Mouse (Mus musculus) intestine, embryonic 16.5 days (tissue): ENCODE data around the gene Tbl1xr1. TPM values are rescaled to one million over a fixed set of nuclear protein-coding genes. Genes with fewer than 3 reads are reported as not detected.

Source experiments
- ATAC-seq: fragments of 200-750 bp; cut with Nextera tagmentation; 2 replicates; pipeline ENCODE4 v1.8.0; 2017; ENCODE audit warnings: moderate TSS enrichment, moderate library complexity
- H3K27ac ChIP-seq: fragments of 300-500 bp; sonication (generic); 2 replicates; pipeline ENCODE4 v1.5.1; 2014; ENCODE audit warnings: mild to moderate bottlenecking, low read length
- H3K27me3 ChIP-seq: fragments of 300-500 bp; sonication (generic); replicated peaks from 2 replicates; pipeline ENCODE4 v1.6.1; 2014; ENCODE audit warnings: low read length, control low read depth, mixed read lengths; ENCODE audit not compliant: control insufficient read depth, insufficient read depth
- H3K36me3 ChIP-seq: fragments of 300-500 bp; sonication (generic); 2 replicates; pipeline ENCODE4 v1.6.1; 2014; ENCODE audit warnings: low read length, control low read depth; ENCODE audit not compliant: control insufficient read depth, insufficient read depth
- H3K4me1 ChIP-seq: fragments of 300-500 bp; sonication (generic); 2 replicates; pipeline ENCODE4 v1.6.1; 2014; ENCODE audit warnings: low read length, control low read depth, mixed read lengths; ENCODE audit not compliant: control insufficient read depth, insufficient read depth
- H3K4me2 ChIP-seq: fragments of 300-500 bp; sonication (generic); 2 replicates; pipeline ENCODE4 v1.6.1; 2014; ENCODE audit warnings: low read depth, low read length, control low read depth
- H3K4me3 ChIP-seq: fragments of 300-500 bp; sonication (generic); 2 replicates; pipeline ENCODE4 v1.5.1; 2014; ENCODE audit warnings: mild to moderate bottlenecking, low read length
- H3K9ac ChIP-seq: fragments of 300-500 bp; sonication (generic); 2 replicates; pipeline ENCODE4 v1.6.1; 2014; ENCODE audit warnings: low read depth, low read length
- H3K9me3 ChIP-seq: fragments of 300-500 bp; sonication (generic); 2 replicates; pipeline ENCODE4 v1.6.1; 2016; ENCODE audit warnings: low read length, control low read depth; ENCODE audit not compliant: control insufficient read depth
- WGBS: fragments of 180-500 bp; shearing (Covaris S2); extraction: QIAGEN DNeasy Blood & Tissue Kit; methylation state at CpG from one replicate; pipeline ENCODE4 v1.1.7; 2014; 5-methylcytosine and 5-hydroxymethylcytosine counted together
- polyA plus RNA-seq: library from polyadenylated mRNA; unstranded; fragments of >200 nt; fragmentation: Nextera tagmentation; extraction: Ambion mirVana; gene quantifications from 2 replicates; pipeline ENCODE4 v1.2.1, GENCODE M21; 2015

The Tbl1xr1 gene
- polyA plus RNA-seq, 1 experiment from 2014 or later: 10.3 TPM

DNA sequence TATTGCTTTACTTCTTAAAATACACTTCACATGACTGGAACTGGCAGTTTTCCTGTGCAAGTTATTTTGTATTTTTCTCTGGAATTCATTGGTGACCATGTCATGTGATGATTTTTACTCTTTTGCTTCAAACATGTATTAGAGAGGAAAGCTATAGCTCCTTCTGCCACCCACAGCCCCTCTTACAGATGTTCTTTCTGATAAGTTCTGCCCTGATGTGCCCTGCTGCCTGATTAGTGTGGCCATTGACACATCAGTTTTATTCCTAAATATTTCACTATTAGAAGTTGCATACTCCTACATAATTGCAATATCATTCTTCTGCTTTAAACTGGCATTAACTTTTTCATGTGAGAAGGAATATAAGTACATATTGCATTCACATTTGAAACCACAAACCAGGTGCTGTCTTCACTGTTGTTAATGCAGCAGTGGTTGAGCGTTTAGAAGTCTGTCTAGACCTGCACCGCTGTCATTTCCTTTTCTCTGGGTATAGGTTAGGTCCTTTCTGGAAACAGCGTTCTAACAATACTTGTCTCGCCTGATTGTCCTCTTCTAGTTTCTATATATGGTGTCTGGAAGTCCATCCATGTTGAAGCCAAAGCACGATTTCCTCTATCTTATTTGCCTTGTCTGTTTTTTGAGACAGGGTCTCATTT lies 74.5 kb downstream of the Tbl1xr1 start:
- Histone ChIP-seq H3K4me3 (no peak overlapping the region), H3K36me3 (no peaks in the 10 kb centered on the region), H3K9ac (no peak overlapping the region), H3K9me3 (no peaks in the 10 kb centered on the region), H3K27me3 (no peaks in the 10 kb centered on the region), H3K4me1 (no peaks in the 10 kb centered on the region), H3K27ac (no peak overlapping the region), H3K4me2 (no peak overlapping the region)
- 89% methylated on average over 5 of the region's 5 CpGs for WGBS
- ATAC-seq: no peak

DNA sequence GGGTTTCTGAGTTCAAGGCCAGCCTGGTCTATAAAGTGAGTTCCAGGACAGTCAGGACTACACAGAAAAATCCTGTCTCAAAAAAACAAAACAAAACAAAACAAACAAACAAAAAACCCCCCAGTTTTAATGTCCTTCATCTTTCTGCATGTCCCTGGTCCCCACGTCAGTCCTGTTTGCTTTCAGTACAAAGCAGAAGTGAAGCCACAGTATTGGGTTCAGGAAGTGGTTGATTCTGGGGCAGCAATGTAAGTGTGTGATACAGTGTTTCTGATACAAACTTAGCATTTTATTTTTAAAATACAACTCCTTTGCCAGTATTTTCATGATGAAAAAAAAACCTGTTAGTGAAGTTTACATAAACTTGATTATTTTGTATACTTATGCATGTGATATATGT lies 76.3 kb downstream of the Tbl1xr1 start:
- no peaks in the 10 kb centered on the region for H3K4me1 ChIP-seq
- no peak overlapping the region for H3K27ac ChIP-seq
- H3K9me3 ChIP-seq: no peaks in the 10 kb centered on the region
- no peak overlapping the region for H3K4me3 ChIP-seq
- 83% methylated on average over 1 of the region's 1 CpGs for WGBS
- H3K9ac ChIP-seq: no peak overlapping the region
- no peaks in the 10 kb centered on the region for H3K36me3 ChIP-seq
- H3K27me3 ChIP-seq: no peaks in the 10 kb centered on the region
- H3K4me2 ChIP-seq: no peak overlapping the region
- no peak for ATAC-seq

DNA sequence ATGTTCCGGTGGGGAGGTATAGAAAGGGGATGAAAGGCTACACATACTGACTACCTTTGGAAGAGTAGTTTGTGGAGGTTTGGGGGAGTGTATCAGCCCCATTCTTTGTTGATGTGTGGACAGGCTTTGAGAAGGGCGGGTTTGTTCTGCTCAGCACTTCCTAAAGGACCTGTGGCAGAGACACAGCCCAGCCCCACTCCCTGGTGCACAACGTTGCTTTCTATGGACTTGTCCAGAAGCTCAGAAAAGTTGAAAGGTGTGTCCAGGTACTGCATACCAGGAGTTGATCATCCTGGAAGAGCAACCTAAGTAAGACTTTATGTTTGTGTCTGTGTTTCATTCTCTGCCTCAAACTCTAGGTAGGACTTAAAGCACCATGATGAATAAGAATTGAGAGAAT lies 78.1 kb downstream of the Tbl1xr1 start:
- no peak overlapping the region for H3K9ac ChIP-seq
- no peaks in the 10 kb centered on the region for H3K36me3 ChIP-seq
- H3K4me3 ChIP-seq: no peak overlapping the region
- H3K9me3 ChIP-seq: no peaks in the 10 kb centered on the region
- H3K4me2 ChIP-seq: no peak overlapping the region
- no peaks in the 10 kb centered on the region for H3K4me1 ChIP-seq
- H3K27me3 ChIP-seq: no peaks in the 10 kb centered on the region
- ATAC-seq: no peak
- H3K27ac ChIP-seq: no peak overlapping the region
- WGBS: 87% methylated on average over 3 of the region's 3 CpGs

DNA sequence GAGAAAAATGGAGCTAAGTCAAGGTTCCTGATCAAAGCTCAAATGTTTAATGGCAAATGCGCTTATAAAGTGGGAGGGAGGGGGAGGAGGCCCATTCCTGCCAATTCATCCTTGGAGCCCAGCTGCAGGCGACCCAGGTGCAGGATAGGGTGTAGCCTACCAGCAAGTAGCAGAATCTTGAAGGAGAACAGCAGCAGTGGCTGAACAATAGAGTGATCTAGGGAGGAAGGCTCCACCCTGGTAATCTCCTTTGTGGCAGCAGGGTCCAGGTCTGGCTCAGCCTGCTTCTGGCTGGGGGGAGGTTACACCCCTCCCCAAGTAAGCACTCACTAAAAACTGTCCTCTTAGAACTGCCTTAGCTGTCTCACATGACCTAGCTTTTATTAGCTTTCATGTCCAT lies 79.9 kb downstream of the Tbl1xr1 start:
- WGBS: 78% methylated on average over 2 of the region's 2 CpGs
- ATAC-seq: no peak
- Histone ChIP-seq H3K4me2 (no peak overlapping the region), H3K9ac (no peak overlapping the region), H3K27me3 (no peaks in the 10 kb centered on the region), H3K4me3 (no peak overlapping the region), H3K27ac (no peak overlapping the region), H3K9me3 (no peaks in the 10 kb centered on the region), H3K36me3 (no peaks in the 10 kb centered on the region), H3K4me1 (no peaks in the 10 kb centered on the region)

DNA sequence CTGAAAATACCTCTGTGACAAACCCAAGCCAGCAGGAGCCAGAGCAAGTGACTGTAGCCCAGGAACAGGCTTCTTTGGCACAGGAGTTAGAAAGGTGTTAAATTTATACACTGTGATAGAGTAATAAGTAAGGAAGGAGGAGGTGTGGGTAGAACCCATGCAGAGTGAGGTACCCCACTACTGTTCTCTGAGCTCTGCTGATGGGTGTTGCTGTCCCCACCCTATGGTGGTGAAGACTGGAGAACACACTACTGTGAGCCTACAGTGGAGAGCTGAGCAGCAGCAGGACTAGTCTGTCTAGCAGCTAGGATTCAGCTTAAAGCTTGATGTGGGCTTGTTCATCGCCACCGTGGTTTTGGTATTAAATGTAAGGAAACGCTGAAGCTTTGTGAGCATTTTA lies 86.5 kb downstream of the Tbl1xr1 start:
- Histone ChIP-seq H3K4me3 (no peak overlapping the region), H3K27me3 (no peaks in the 10 kb centered on the region), H3K4me1 (no peaks in the 10 kb centered on the region), H3K36me3 (0 out of 2 replicates have a peak, but pooled peaks cover 5% of the 10 kb centered on the region), H3K4me2 (no peak overlapping the region), H3K9ac (no peak overlapping the region), H3K9me3 (no peaks in the 10 kb centered on the region), H3K27ac (no peak overlapping the region)
- ATAC-seq: no peak
- WGBS: 95% methylated on average over 3 of the region's 3 CpGs

DNA sequence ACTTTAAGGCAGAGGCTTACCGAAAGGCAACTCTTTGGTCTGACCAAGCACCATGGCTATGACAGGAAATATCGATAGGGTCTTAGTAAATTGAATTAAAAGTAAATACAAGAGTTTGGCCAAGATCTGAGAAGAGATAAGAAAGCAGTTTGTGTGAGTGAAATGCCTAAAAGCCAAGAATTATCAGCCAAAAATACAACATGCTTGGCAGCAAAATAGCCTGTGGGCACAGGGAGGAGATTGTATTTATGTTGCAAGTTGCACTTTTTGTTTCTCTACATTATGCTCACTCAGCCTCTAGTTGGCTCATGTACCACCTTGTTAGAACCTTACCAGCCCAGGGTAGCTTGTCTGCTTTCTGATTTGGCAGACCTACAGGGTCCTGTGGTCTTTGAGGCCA lies 91.4 kb downstream of the Tbl1xr1 start:
- H3K4me1 ChIP-seq: no peaks in the 10 kb centered on the region
- H3K9ac ChIP-seq: no peak overlapping the region
- ATAC-seq: no peak
- WGBS: 84% methylated on average over 2 of the region's 2 CpGs
- no peak overlapping the region for H3K4me3 ChIP-seq
- 0 out of 2 replicates have a peak, but pooled peaks cover 5% of the 10 kb centered on the region for H3K36me3 ChIP-seq
- H3K9me3 ChIP-seq: no peaks in the 10 kb centered on the region
- H3K27ac ChIP-seq: no peak overlapping the region
- no peaks in the 10 kb centered on the region for H3K27me3 ChIP-seq
- no peak overlapping the region for H3K4me2 ChIP-seq

DNA sequence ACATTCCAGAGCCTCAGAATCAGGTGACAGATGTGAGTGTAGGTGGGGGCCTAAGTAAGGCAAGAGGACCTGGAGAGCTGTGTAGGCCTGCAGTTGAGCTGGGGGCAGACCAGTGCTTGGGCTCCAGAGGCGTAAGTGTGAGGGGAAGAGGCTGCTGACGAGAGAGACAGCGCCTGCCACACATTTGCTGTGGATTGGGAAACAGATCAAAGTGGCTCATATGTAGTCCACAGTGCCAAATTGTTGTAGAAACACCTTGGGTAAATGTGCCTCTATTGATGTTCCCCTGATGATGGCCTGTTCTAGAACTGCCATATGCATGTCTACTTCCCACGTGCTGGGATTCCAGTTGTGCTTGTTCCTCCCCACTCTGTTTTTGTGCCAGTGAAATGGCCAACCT lies 92.0 kb downstream of the Tbl1xr1 start:
- Histone ChIP-seq H3K4me2 (no peak overlapping the region), H3K9me3 (no peaks in the 10 kb centered on the region), H3K36me3 (0 out of 2 replicates have a peak, but pooled peaks cover 5% of the 10 kb centered on the region), H3K9ac (no peak overlapping the region), H3K27me3 (no peaks in the 10 kb centered on the region), H3K27ac (no peak overlapping the region), H3K4me3 (no peak overlapping the region), H3K4me1 (no peaks in the 10 kb centered on the region)
- ATAC-seq: no peak
- 88% methylated on average over 4 of the region's 4 CpGs for WGBS

DNA sequence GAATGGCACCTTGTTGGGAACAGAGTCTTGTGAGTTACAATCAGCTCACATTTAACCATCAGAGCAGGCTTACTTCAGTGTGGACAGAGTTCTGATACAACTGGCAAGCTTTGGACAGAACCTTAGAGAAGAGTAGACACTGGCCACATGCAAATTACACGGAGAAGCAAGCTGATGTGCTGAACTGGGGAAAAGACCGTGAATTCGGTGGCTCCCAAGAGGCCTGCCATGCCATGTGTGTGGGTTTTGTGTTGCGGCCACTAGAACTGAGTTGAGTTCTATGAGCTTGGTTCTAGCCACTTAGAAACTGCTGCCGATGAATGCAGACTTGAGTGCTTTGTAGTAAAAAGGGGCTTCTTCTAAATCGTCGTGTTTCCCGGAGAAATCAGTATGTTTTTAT lies 95.1 kb downstream of the Tbl1xr1 start:
- no peaks in the 10 kb centered on the region for H3K27me3 ChIP-seq
- no peak overlapping the region for H3K9ac ChIP-seq
- no peaks in the 10 kb centered on the region for H3K4me1 ChIP-seq
- H3K4me2 ChIP-seq: no peak overlapping the region
- no peak overlapping the region for H3K27ac ChIP-seq
- H3K36me3 ChIP-seq: no peaks in the 10 kb centered on the region
- no peak for ATAC-seq
- WGBS: 89% methylated on average over 8 of the region's 8 CpGs
- H3K9me3 ChIP-seq: no peaks in the 10 kb centered on the region
- no peak overlapping the region for H3K4me3 ChIP-seq

DNA sequence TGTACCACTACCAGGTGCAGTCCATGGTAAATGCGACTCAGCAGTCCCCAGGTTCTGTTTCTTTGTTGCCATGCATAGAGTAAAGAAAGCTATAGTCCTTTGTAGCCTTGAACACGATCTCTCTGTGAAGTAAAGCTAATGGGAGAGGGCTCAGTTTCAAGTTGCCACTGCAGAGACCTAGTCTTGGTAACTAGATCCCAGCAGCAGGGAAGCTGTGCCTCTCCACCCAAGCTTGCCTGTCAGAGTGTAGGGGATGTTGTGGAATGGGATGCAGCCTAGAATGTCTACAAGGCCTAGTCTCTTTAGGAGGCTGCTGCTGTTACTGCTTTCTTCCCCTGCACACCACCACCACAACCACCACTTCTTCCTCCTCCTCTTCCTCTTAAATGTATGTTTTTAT lies 96.0 kb downstream of the Tbl1xr1 start:
- ATAC-seq: no peak
- H3K27ac ChIP-seq: no peak overlapping the region
- no peak overlapping the region for H3K9ac ChIP-seq
- H3K4me1 ChIP-seq: no peaks in the 10 kb centered on the region
- H3K9me3 ChIP-seq: no peaks in the 10 kb centered on the region
- 80% methylated on average over 2 of the region's 2 CpGs for WGBS
- H3K36me3 ChIP-seq: no peaks in the 10 kb centered on the region
- no peak overlapping the region for H3K4me2 ChIP-seq
- H3K4me3 ChIP-seq: no peak overlapping the region
- no peaks in the 10 kb centered on the region for H3K27me3 ChIP-seq

DNA sequence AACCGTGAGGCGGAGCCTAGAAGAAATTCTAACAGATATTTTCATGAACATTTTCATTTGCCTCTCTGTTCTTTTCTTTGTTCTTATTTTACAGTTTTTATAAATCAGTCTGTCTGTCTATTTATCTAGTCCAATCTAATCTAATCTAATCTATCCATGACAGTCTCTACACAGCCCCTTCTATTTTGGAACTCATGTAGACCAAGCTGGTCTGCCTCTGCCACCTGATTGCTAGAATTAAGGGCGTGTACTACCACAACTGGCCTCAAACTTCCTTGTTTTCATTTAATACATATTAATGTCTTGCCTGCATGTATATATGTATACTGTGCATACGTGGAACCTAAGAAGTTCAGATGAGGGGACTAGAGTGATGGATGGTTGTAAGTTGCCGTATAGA lies 96.7 kb downstream of the Tbl1xr1 start:
- Histone ChIP-seq H3K4me2 (no peak overlapping the region), H3K9ac (no peak overlapping the region), H3K27me3 (no peaks in the 10 kb centered on the region), H3K36me3 (no peaks in the 10 kb centered on the region), H3K27ac (no peak overlapping the region), H3K9me3 (no peaks in the 10 kb centered on the region), H3K4me1 (no peaks in the 10 kb centered on the region), H3K4me3 (no peak overlapping the region)
- WGBS: 91% methylated on average over 5 of the region's 5 CpGs
- ATAC-seq: no peak
